Mouse (Mus musculus) embryonic facial prominence, embryonic 11.5 days (tissue): ENCODE data around the gene Tmem151a. TPM values are rescaled to one million over a fixed set of nuclear protein-coding genes. Genes with fewer than 3 reads are reported as not detected.

Experiments
- ATAC-seq: fragments of 200-750 bp; cut with Nextera tagmentation; replicated peaks from 2 replicates; pipeline ENCODE4 v1.8.0; 2017; ENCODE audit warnings: low read depth; ENCODE audit not compliant: insufficient number of reproducible peaks, low FRiP score, low TSS enrichment
- DNase-seq: peaks from one replicate; pipeline ENCODE4 v3.0.0-alpha.2; 2015; ENCODE audit warnings: low spot score
- H3K27ac ChIP-seq: fragments of 300-500 bp; sonication (generic); replicated peaks from 2 replicates; pipeline ENCODE4 v1.5.1; 2014; ENCODE audit warnings: mild to moderate bottlenecking, low read depth, low read length, control low read depth
- H3K27me3 ChIP-seq: fragments of 300-500 bp; sonication (generic); 2 replicates; pipeline ENCODE4 v1.6.1; 2014; ENCODE audit warnings: mild to moderate bottlenecking, low read length, moderate library complexity, mixed read lengths; ENCODE audit not compliant: control insufficient read depth, insufficient read depth
- H3K36me3 ChIP-seq: fragments of 300-500 bp; sonication (generic); replicated peaks from 2 replicates; pipeline ENCODE4 v1.6.1; 2014; ENCODE audit warnings: low read depth, mild to moderate bottlenecking, low read length, moderate library complexity, mixed read lengths; ENCODE audit not compliant: control insufficient read depth, insufficient read depth
- H3K4me1 ChIP-seq: fragments of 300-500 bp; sonication (generic); 2 replicates; pipeline ENCODE4 v1.6.1; 2014; ENCODE audit warnings: low read length, mixed read lengths; ENCODE audit not compliant: control insufficient read depth, insufficient read depth
- H3K4me2 ChIP-seq: fragments of 300-500 bp; sonication (generic); 2 replicates; pipeline ENCODE4 v1.6.1; 2014; ENCODE audit warnings: low read depth, mild to moderate bottlenecking, control low read depth, low read length, moderate library complexity
- H3K4me3 ChIP-seq: fragments of 300-500 bp; sonication (generic); 2 replicates; pipeline ENCODE4 v1.5.1; 2014; ENCODE audit warnings: low read depth, low read length, control low read depth
- H3K9ac ChIP-seq: fragments of 300-500 bp; sonication (generic); replicated peaks from 2 replicates; pipeline ENCODE4 v1.6.1; 2014; ENCODE audit warnings: mild to moderate bottlenecking, control low read depth, low read length
- H3K9me3 ChIP-seq: fragments of 300-500 bp; sonication (generic); replicated peaks from 2 replicates; pipeline ENCODE4 v1.6.1; 2016; ENCODE audit warnings: mild to moderate bottlenecking, low read length, inconsistent platforms, mixed read lengths; ENCODE audit not compliant: control insufficient read depth
- WGBS: fragments of 180-500 bp; shearing (Covaris S2); extraction: QIAGEN DNeasy Blood & Tissue Kit; methylation state at CpG from one replicate; pipeline ENCODE4 v1.1.7; 2014; 5-methylcytosine and 5-hydroxymethylcytosine counted together
- polyA plus RNA-seq: library from polyadenylated mRNA; unstranded; fragments of >200 nt; fragmentation: Nextera tagmentation; extraction: Ambion mirVana; gene quantifications from 2 replicates; pipeline ENCODE4 v1.2.1, GENCODE M21; 2014

Tmem151a gene
- polyA plus RNA-seq, 1 experiment from 2014 or later = 2.1 TPM

DNA sequence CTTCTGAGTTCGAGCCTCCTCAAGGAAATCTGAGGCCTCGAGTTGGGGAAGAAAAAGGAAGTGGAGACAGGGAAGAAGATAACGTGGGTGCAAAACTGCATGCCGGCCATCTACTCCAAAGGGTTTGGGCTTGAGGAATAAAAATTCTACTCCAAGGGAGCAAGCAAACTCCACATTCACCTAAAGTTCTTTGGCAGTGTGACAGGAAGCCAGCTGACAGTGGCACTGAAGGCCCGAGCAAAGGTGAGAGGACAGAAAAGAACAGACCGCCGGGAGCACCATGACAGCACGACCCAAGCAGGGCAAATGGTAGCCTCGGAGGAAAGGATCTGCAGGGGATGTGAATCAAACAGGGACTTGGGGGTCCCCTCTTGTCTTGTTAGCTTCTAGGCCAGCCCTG, 20.7 kb upstream of the Tmem151a start:
- Histone ChIP-seq H3K4me2 (peak overlapping the region; percentile 88), H3K9me3 (no peaks in the 10 kb centered on the region), H3K4me1 (peaks cover 6% of the 10 kb centered on the region; the same call in 1 of the 2 replicates), H3K36me3 (peaks cover 5% of the 10 kb centered on the region), H3K4me3 (peak overlapping the region; percentile 82), H3K27ac (peak overlapping the region; percentile 82; the same call in 1 of the 2 replicates), H3K9ac (peak overlapping the region; percentile 85), H3K27me3 (no peaks in the 10 kb centered on the region)
- no peak for DNase-seq
- 17% methylated on average over 9 of the region's 9 CpGs for WGBS
- ATAC-seq = no peak

GRCm38 (mm10) chr19:5098363-5099143, 13.2 kb upstream of the Tmem151a start, which contains the start of gene Cnih2:
TSS of gene Cnih2 (minus strand) at chr19:5098521.
- H3K9ac ChIP-seq = peak within 1 kb of the TSS; percentile 87
- ATAC-seq (peak; percentile 37; the same call in 1 of the 2 replicates), DNase-seq (peak; percentile 88)
- 5% methylated on average over 23 of the region's 48 CpGs for WGBS
- H3K4me3 ChIP-seq = peak within 1 kb of the TSS; percentile 69
- no peaks in the 10 kb centered on the region for H3K27me3 ChIP-seq
- H3K4me2 ChIP-seq = peak within 1 kb of the TSS; percentile 99
- H3K9me3 ChIP-seq = no peaks in the 10 kb centered on the region
- no peak within 1 kb of the TSS; the same call in 1 of the 2 replicates for H3K27ac ChIP-seq
- H3K36me3 ChIP-seq = peaks cover 9% of the 10 kb centered on the region
- H3K4me1 ChIP-seq = peaks cover 13% of the 10 kb centered on the region

DNA sequence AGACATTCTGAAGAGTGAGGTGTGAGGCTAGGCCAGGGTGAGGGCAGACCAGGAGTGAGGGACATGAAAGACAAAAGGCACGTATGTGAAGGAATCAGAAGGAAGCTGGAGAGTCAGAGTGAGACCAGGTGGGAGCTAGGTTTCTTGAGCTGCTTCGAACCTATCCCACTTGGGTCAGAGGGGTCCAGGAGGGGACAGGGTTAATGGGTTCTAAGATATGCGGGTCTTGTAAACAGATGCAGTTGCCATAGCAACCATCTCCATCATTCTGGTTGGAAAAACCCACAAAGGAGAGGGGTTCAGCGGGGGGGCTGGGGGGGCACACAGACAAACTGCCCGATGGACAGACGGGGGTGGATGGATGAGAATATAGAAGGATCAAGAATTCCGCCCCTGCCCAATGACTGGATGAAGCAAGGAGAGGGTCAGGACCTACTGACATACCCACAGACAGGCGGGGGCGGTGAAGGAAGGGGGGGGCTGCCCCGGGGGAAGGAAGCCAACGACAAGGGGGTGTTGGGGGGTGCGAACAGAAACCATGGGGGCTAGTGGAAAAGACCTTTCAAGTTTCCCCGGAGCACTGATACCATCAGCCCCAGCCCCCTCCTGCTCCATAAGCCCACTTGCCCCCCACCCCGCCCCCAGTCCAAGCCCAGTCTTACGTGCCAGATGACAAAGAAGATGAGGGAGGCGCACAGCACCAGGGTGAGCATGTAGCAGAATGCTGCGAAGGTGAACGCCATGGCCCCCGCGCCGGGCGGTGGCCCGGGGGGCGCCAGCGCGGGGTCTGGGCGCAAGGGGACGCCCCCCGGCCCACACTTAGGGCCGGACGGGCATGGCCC, 12.4 kb upstream of the Tmem151a start:
- no peaks in the 10 kb centered on the region; the same call in 1 of the 2 replicates for H3K27me3 ChIP-seq
- H3K9ac ChIP-seq = peak overlapping the region; percentile 87
- ATAC-seq (0 out of 2 replicates have a peak, but pooled peaks have one; percentile 16), DNase-seq (peak; percentile 56)
- H3K36me3 ChIP-seq = peaks cover 9% of the 10 kb centered on the region
- peak overlapping the region; percentile 99 for H3K4me2 ChIP-seq
- WGBS = 3% methylated on average over 24 of the region's 31 CpGs
- H3K4me3 ChIP-seq = peak overlapping the region; percentile 69
- no peaks in the 10 kb centered on the region for H3K9me3 ChIP-seq
- peaks cover 13% of the 10 kb centered on the region for H3K4me1 ChIP-seq
- no peak overlapping the region; the same call in 1 of the 2 replicates for H3K27ac ChIP-seq

- no peak for DNase-seq
- 11% methylated on average over 9 of the region's 9 CpGs for WGBS
- H3K4me2 ChIP-seq = no peak overlapping the region; the same call in 1 of the 2 replicates
- H3K36me3 ChIP-seq = peaks cover 5% of the 10 kb centered on the region
- 0 out of 2 replicates have a peak overlapping the region, but pooled peaks have one; percentile 35 for H3K9ac ChIP-seq
- H3K4me1 ChIP-seq = peaks cover 13% of the 10 kb centered on the region
- H3K27me3 ChIP-seq = no peaks in the 10 kb centered on the region; the same call in 1 of the 2 replicates
- H3K9me3 ChIP-seq = no peaks in the 10 kb centered on the region
- H3K4me3 ChIP-seq = no peak overlapping the region
- no peak overlapping the region for H3K27ac ChIP-seq
- ATAC-seq = no peak
These were observed 10.7 kb upstream of the Tmem151a start for GRCm38 (mm10) chr19:5095887-5096474.

GRCm38 (mm10) chr19:5094746-5095417, 9.6 kb upstream of the Tmem151a start:
- H3K9ac ChIP-seq = no peak overlapping the region
- no peak overlapping the region for H3K4me2 ChIP-seq
- WGBS = 45% methylated on average over 11 of the region's 11 CpGs
- no peak overlapping the region for H3K27ac ChIP-seq
- no peaks in the 10 kb centered on the region; the same call in 1 of the 2 replicates for H3K27me3 ChIP-seq
- no peaks in the 10 kb centered on the region for H3K9me3 ChIP-seq
- H3K4me3 ChIP-seq = peak overlapping the region; percentile 6; the same call in 1 of the 2 replicates
- no peak; the same call in 1 of the 2 replicates for ATAC-seq
- no peak for DNase-seq
- peaks cover under 1% of the 10 kb centered on the region for H3K36me3 ChIP-seq
- peaks cover 13% of the 10 kb centered on the region for H3K4me1 ChIP-seq

- Histone ChIP-seq H3K36me3 (no peaks in the 10 kb centered on the region), H3K4me1 (peaks cover 15% of the 10 kb centered on the region), H3K27me3 (no peaks in the 10 kb centered on the region; the same call in 1 of the 2 replicates), H3K27ac (no peak overlapping the region), H3K9me3 (no peaks in the 10 kb centered on the region), H3K4me3 (peak overlapping the region; percentile 6; the same call in 1 of the 2 replicates), H3K9ac (no peak overlapping the region), H3K4me2 (no peak overlapping the region)
- peak; percentile 98 for DNase-seq
- peak; percentile 61 for ATAC-seq
- WGBS = 2% methylated on average over 21 of the region's 21 CpGs
These were observed 8.9 kb upstream of the Tmem151a start for GRCm38 (mm10) chr19:5094243-5094632.
